8 mouse cellular contexts compared by ENCODE assay signal in the genomic region with DNA sequence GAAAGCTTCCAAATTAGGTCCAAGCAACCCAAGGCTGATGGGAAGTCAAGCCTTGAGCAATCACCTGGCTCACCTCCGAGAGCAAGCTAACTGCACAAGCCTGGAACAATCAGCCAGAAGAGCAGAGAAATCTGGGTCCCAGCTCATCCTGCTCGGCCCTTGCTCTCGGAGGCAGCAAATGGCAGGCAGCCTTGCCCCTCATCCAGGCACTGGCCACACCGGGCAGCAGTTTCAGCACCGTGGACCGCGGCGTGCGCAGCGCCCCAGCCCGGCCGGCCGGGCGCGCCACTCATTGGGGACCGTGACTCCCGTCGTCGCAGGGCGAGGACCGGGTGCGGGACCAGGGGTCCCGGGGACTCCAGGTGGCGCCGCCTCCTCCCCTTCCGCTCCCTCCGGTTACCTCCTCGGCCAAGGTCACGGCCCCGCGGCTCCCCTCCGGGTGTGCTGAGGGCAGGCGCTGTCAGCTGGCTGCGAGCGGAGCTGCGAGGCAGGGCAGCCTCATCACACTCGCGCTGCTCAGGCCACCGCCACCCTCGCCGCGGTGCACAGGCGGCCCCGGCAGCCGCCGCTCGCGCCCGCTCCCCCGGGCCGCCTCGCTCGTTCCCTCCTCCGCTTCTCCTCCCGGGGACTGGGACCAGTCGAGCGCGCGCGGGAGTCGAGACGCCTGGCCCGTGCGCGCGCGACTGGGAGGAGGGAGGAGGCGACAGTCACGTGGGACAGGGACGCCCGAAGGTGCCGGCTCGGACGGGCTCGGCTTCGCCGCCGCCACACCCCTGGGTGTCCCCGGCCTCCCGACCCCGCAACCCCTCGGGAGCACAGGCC. TPM values are rescaled to one million over a fixed set of nuclear protein-coding genes. Genes with fewer than 3 reads are reported as not detected.
DNase-seq lines count a peak whose midpoint lies in the region; ATAC-seq and TF ChIP-seq lines count a peak whose summit lies in the region.

A gene (minus strand): TSS at position 640 of the 822 bp plus-strand sequence.

- WGBS in forebrain, embryonic 11.5 days: under 1% methylated on average over 58 of the region's 82 CpGs
- under 1% methylated on average over 70 of the region's 82 CpGs for WGBS in heart, embryonic 16.5 days
- 1% methylated on average over 60 of the region's 82 CpGs for WGBS in liver, embryonic 13.5 days (ENCODE audit: insufficient replicate concordance)
- 0% methylated on average over 62 of the region's 82 CpGs for WGBS in neural tube, embryonic 11.5 days

- peak within 1 kb of the TSS; percentile 66 for H3K4me3 ChIP-seq in forebrain, embryonic 11.5 days (ENCODE audit: low read depth, low read length)
- peak within 1 kb of the TSS; percentile 70 for H3K4me3 ChIP-seq in heart, embryonic 16.5 days (ENCODE audit: low read length)
- peak within 1 kb of the TSS; percentile 53 for H3K4me3 ChIP-seq in liver, embryonic 13.5 days (replicated peaks)
- peak within 1 kb of the TSS; percentile 62 for H3K4me3 ChIP-seq in neural tube, embryonic 11.5 days (ENCODE audit: low read depth, low read length)
- H3K4me3 ChIP-seq in testis, adult 2 months (ENCODE audit: control insufficient read depth, low read depth, low read length): peak within 1 kb of the TSS; percentile 35

- no peaks in the 10 kb centered on the region for H3K9me3 ChIP-seq in forebrain, embryonic 11.5 days (ENCODE audit: control insufficient read depth, low read length)
- H3K9me3 ChIP-seq in heart, embryonic 16.5 days (replicated peaks; ENCODE audit: control insufficient read depth, low read length): no peaks in the 10 kb centered on the region
- H3K9me3 ChIP-seq in liver, embryonic 13.5 days (replicated peaks): no peaks in the 10 kb centered on the region
- H3K9me3 ChIP-seq in neural tube, embryonic 11.5 days (ENCODE audit: control insufficient read depth, low read length): no peaks in the 10 kb centered on the region

- peak within 1 kb of the TSS; percentile 96 for H3K4me2 ChIP-seq in forebrain, embryonic 11.5 days (ENCODE audit: low read depth, low read length, severe bottlenecking)
- H3K4me2 ChIP-seq in heart, embryonic 16.5 days (ENCODE audit: low read depth, low read length): peak within 1 kb of the TSS; percentile 99
- H3K4me2 ChIP-seq in liver, embryonic 13.5 days: peak within 1 kb of the TSS; percentile 71
- H3K4me2 ChIP-seq in neural tube, embryonic 11.5 days (ENCODE audit: low read depth): peak within 1 kb of the TSS; percentile 96

- H3K9ac ChIP-seq in forebrain, embryonic 11.5 days (ENCODE audit: low read length): peak within 1 kb of the TSS; percentile 67
- H3K9ac ChIP-seq in heart, embryonic 16.5 days (ENCODE audit: low read length): peak within 1 kb of the TSS; percentile 62
- H3K9ac ChIP-seq in liver, embryonic 13.5 days: no peak within 1 kb of the TSS
- H3K9ac ChIP-seq in neural tube, embryonic 11.5 days (ENCODE audit: low read length): peak within 1 kb of the TSS; percentile 74

- peaks cover 3% of the 10 kb centered on the region; the same call in 1 of the 2 replicates for H3K27me3 ChIP-seq in forebrain, embryonic 11.5 days (ENCODE audit: control insufficient read depth, insufficient read depth, low read length)
- H3K27me3 ChIP-seq in heart, embryonic 16.5 days (ENCODE audit: control insufficient read depth, insufficient read depth, low read length): peaks cover 36% of the 10 kb centered on the region
- peaks cover 23% of the 10 kb centered on the region for H3K27me3 ChIP-seq in liver, embryonic 13.5 days
- 0 out of 2 replicates have a peak, but pooled peaks cover 2% of the 10 kb centered on the region for H3K27me3 ChIP-seq in neural tube, embryonic 11.5 days (ENCODE audit: control insufficient read depth, insufficient read depth, low read length)
- no peaks in the 10 kb centered on the region for H3K27me3 ChIP-seq in testis, adult 2 months (ENCODE audit: control insufficient read depth, insufficient read depth, low read length)

- peaks cover 3% of the 10 kb centered on the region; the same call in 1 of the 2 replicates for H3K4me1 ChIP-seq in forebrain, embryonic 11.5 days (replicated peaks; ENCODE audit: control insufficient read depth, insufficient read depth, low read length)
- peaks cover 6% of the 10 kb centered on the region; the same call in 1 of the 2 replicates for H3K4me1 ChIP-seq in heart, embryonic 16.5 days (ENCODE audit: control insufficient read depth, insufficient read depth, low read length)
- no peaks in the 10 kb centered on the region for H3K4me1 ChIP-seq in liver, embryonic 13.5 days (replicated peaks)
- no peaks in the 10 kb centered on the region for H3K4me1 ChIP-seq in neural tube, embryonic 11.5 days (ENCODE audit: control insufficient read depth, insufficient read depth, low read length)
- H3K4me1 ChIP-seq in testis, adult 2 months (ENCODE audit: control insufficient read depth, insufficient read depth, low read length): peaks cover 10% of the 10 kb centered on the region

- TF ChIP-seq CTCF in testis, adult 2 months (IDR thresholded peaks at IDR 0.05; ENCODE audit: control insufficient read depth, insufficient read depth, insufficient replicate concordance, low read depth, low read length): no peak

- H3K27ac ChIP-seq in forebrain, embryonic 11.5 days (ENCODE audit: low read depth, low read length): no peak within 1 kb of the TSS
- H3K27ac ChIP-seq in heart, embryonic 16.5 days (ENCODE audit: low read length): no peak within 1 kb of the TSS
- no peak within 1 kb of the TSS for H3K27ac ChIP-seq in liver, embryonic 13.5 days
- H3K27ac ChIP-seq in neural tube, embryonic 11.5 days (ENCODE audit: low read depth, low read length): peak within 1 kb of the TSS; percentile 73
- H3K27ac ChIP-seq in testis, adult 2 months (ENCODE audit: control insufficient read depth, insufficient read depth, low read depth, low read length): no peak within 1 kb of the TSS

- ATAC-seq in forebrain, embryonic 11.5 days (replicated peaks; ENCODE audit: low FRiP score): peak; percentile 92
- peak; percentile 87 for ATAC-seq in heart, embryonic 16.5 days (replicated peaks; ENCODE audit: extremely low read depth, insufficient read depth, low FRiP score)
- peak; percentile 73 for ATAC-seq in liver, embryonic 13.5 days (ENCODE audit: low read depth)
- ATAC-seq in neural tube, embryonic 11.5 days (ENCODE audit: insufficient read depth, low FRiP score, low TSS enrichment): peak; percentile 93

- H3K36me3 ChIP-seq in forebrain, embryonic 11.5 days (ENCODE audit: control insufficient read depth, insufficient read depth, low read length): no peaks in the 10 kb centered on the region
- H3K36me3 ChIP-seq in heart, embryonic 16.5 days (ENCODE audit: control insufficient read depth, insufficient read depth): no peaks in the 10 kb centered on the region
- H3K36me3 ChIP-seq in liver, embryonic 13.5 days: no peaks in the 10 kb centered on the region
- H3K36me3 ChIP-seq in neural tube, embryonic 11.5 days (ENCODE audit: control insufficient read depth, insufficient read depth, low read length): no peaks in the 10 kb centered on the region
- no peaks in the 10 kb centered on the region for H3K36me3 ChIP-seq in testis, adult 2 months (ENCODE audit: control insufficient read depth, insufficient read depth, low read length)

- TF ChIP-seq POLR2A in testis, adult 2 months (IDR thresholded peaks at IDR 0.05; ENCODE audit: control insufficient read depth, low read depth, low read length): no peak

- peak; percentile 68 for DNase-seq in layer of hippocampus, adult 11-12 months (ENCODE audit: low spot score)
- no peak for DNase-seq in layer of hippocampus, adult 9-10 months (ENCODE audit: low spot score)
- peak; percentile 83 for DNase-seq in forebrain, embryonic 11.5 days (ENCODE audit: low spot score)
- DNase-seq in kidney, postnatal 25 days: peak; percentile 42 to 74
- DNase-seq in liver, embryonic 13.5 days: no peak
- peak; percentile 84 for DNase-seq in neural tube, embryonic 11.5 days (ENCODE audit: low spot score)

RNA-seq across cellular contexts. Expression of the gene that starts here (rescaled TPM):
- polyA plus RNA-seq in forebrain, embryonic 11.5 days (2014; fragmentation: Nextera tagmentation; extraction: Ambion mirVana): 4.6 and 5.7 TPM in 2 replicates
- 0.40 and 0.41 TPM in 2 replicates for polyA plus RNA-seq in heart, embryonic 16.5 days (2015; fragmentation: Nextera tagmentation; extraction: Ambion mirVana)
- polyA plus RNA-seq in liver, embryonic 13.5 days (2015; fragmentation: Nextera tagmentation; extraction: Ambion mirVana): 0.05 and 0.07 TPM in 2 replicates
- polyA plus RNA-seq in neural tube, embryonic 11.5 days (2014; fragmentation: Nextera tagmentation; extraction: Ambion mirVana): 10.2 and 15.0 TPM in 2 replicates
- polyA plus RNA-seq in testis, adult 2 months (2012; rRNA removed): 0.06 and 0.15 TPM in 2 replicates

Comparison
In these comparisons a context has a peak if more than half of its experiments do, and no peak if none do; other contexts are left out.
1. DNase-seq: peak in layer of hippocampus, adult 11-12 months (single experiment), forebrain, embryonic 11.5 days (single experiment), kidney, postnatal 25 days (2 of 2) and neural tube, embryonic 11.5 days (single experiment); none in layer of hippocampus, adult 9-10 months (single experiment) and liver, embryonic 13.5 days (single experiment).
2. Peak in ATAC-seq, H3K4me3 ChIP-seq, H3K9ac ChIP-seq and H3K4me2 ChIP-seq in heart, embryonic 16.5 days; RNA of the gene not detected or under 1 TPM.
3. Peak in ATAC-seq, H3K4me3 ChIP-seq and H3K4me2 ChIP-seq in liver, embryonic 13.5 days; RNA of the gene not detected or under 1 TPM.
4. Peak in every context shown above with its lines, with median percentiles within 50 percentile points of each other: ATAC-seq, H3K4me2 ChIP-seq and H3K4me3 ChIP-seq.